ENCODE assay signal across 28 mouse cellular contexts in the genomic region with DNA sequence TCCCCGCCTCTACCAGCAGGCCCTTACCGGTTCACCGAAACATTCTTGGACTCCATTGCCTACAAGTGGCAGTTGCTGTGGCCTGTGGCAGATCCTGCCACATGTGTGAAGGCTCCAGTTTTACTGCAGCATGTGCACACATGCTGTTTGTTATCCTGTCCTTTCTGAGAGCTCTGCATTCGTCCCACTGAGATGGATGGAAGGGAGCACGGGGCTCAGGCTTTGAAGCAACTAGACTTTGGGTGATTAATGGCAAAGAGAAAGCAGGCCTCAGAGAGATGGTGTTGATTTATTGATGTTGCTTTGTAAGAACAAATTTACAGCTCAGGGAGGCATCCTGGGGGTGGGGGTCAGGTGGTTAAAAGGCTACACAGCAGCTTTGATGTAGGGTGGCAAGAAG. TPM values are rescaled to one million over a fixed set of nuclear protein-coding genes. Genes with fewer than 3 reads are reported as not detected.
DNase-seq lines count a peak whose midpoint lies in the region; ATAC-seq and TF ChIP-seq lines count a peak whose summit lies in the region.
"Had no signal": no experiment of that assay in that cellular context is flagged by ENCODE, and none has a peak within 500 bp of the region (broad histone marks: within the 10 kb centered on the region; RNA-seq: fewer than 3 reads in every experiment).

No protein-coding gene starts in this region.

- no peaks in the 10 kb centered on the region for H3K9me3 ChIP-seq in kidney, postnatal 0 days (replicated peaks; ENCODE audit: low read length)
- no peaks in the 10 kb centered on the region for H3K9me3 ChIP-seq in embryonic facial prominence, embryonic 15.5 days (replicated peaks)
- no peaks in the 10 kb centered on the region for H3K9me3 ChIP-seq in limb, embryonic 14.5 days (ENCODE audit: control insufficient read depth, low read length)
- no peaks in the 10 kb centered on the region for H3K9me3 ChIP-seq in forebrain, embryonic 12.5 days
- H3K9me3 ChIP-seq: forebrain, embryonic 10.5 days; heart, embryonic 12.5 days; hindbrain, embryonic 13.5 days; liver, embryonic 13.5 days; megakaryocyte, embryonic 14.5 days; midbrain, embryonic 13.5 days had no signal

- 38% methylated on average over 5 of the region's 5 CpGs for WGBS in kidney, postnatal 0 days
- WGBS in embryonic facial prominence, embryonic 15.5 days = 62% methylated on average over 5 of the region's 5 CpGs
- 19% methylated on average over 5 of the region's 5 CpGs for WGBS in limb, embryonic 14.5 days
- 86% methylated on average over 5 of the region's 5 CpGs for WGBS in forebrain, embryonic 12.5 days

- 0 out of 2 replicates have a peak, but pooled peaks cover 7% of the 10 kb centered on the region for H3K36me3 ChIP-seq in kidney, postnatal 0 days (ENCODE audit: insufficient read depth, low read length)
- peaks cover 16% of the 10 kb centered on the region for H3K36me3 ChIP-seq in embryonic facial prominence, embryonic 15.5 days
- H3K36me3 ChIP-seq in limb, embryonic 14.5 days (ENCODE audit: control insufficient read depth, insufficient read depth, low read length) = peaks cover 33% of the 10 kb centered on the region
- H3K36me3 ChIP-seq in forebrain, embryonic 12.5 days (replicated peaks) = peaks cover 36% of the 10 kb centered on the region

- TF ChIP-seq POLR2A in limb, embryonic 14.5 days (IDR thresholded peaks at IDR 0.05; ENCODE audit: borderline replicate concordance, extremely low read depth, insufficient read depth, insufficient read length) = no peak

- no peak overlapping the region for H3K4me2 ChIP-seq in kidney, postnatal 0 days (ENCODE audit: low read length)
- no peak overlapping the region for H3K4me2 ChIP-seq in embryonic facial prominence, embryonic 15.5 days (replicated peaks)
- H3K4me2 ChIP-seq in limb, embryonic 14.5 days (replicated peaks; ENCODE audit: low read depth, low read length, severe bottlenecking) = no peak overlapping the region
- no peak overlapping the region for H3K4me2 ChIP-seq in forebrain, embryonic 12.5 days
- H3K4me2 ChIP-seq: heart, embryonic 12.5 days; hindbrain, embryonic 13.5 days; liver, embryonic 13.5 days; midbrain, embryonic 13.5 days had no signal

- no peak for ATAC-seq in kidney, postnatal 0 days (replicated peaks; ENCODE audit: low FRiP score, low read depth)
- no peak for ATAC-seq in embryonic facial prominence, embryonic 15.5 days (ENCODE audit: insufficient number of reproducible peaks, low FRiP score, low TSS enrichment, low read depth)
- no peak for ATAC-seq in limb, embryonic 14.5 days (ENCODE audit: low FRiP score, low read depth)
- ATAC-seq in forebrain, embryonic 12.5 days (ENCODE audit: low FRiP score) = no peak
- ATAC-seq: activated CD4-positive, CD25-positive, alpha-beta regulatory T cell, adult 4 months; forebrain, embryonic 16.5 days; intestine, embryonic 16.5 days; lung, postnatal 0 days; midbrain, embryonic 13.5 days had no signal

- peak; percentile 52 for DNase-seq in kidney, postnatal 0 days (ENCODE audit: low spot score)
- no peak for DNase-seq in kidney, adult 11 months
- no peak for DNase-seq in limb, embryonic 14.5 days (ENCODE audit: low spot score)
- no peak for DNase-seq in ovary, adult 18-20 months (ENCODE audit: low spot score)
- DNase-seq: adrenal gland, adult 2 months; B cell, adult 2 months; cerebellum, adult 2 months; cerebellum, postnatal 36 days; gastrocnemius, adult 2 months; heart, adult 2 months; heart, postnatal 4 days; kidney, adult 9 months; layer of hippocampus, adult 9-11 months; liver, embryonic 13.5 days; lung, adult 18-20 months; lung, postnatal 4 days; thymus, postnatal 4 days had no signal

- no peak overlapping the region for H3K27ac ChIP-seq in kidney, postnatal 0 days
- peak overlapping the region; percentile 48; the same call in 1 of the 2 replicates for H3K27ac ChIP-seq in embryonic facial prominence, embryonic 15.5 days (replicated peaks)
- H3K27ac ChIP-seq in limb, embryonic 14.5 days (replicated peaks; ENCODE audit: low read depth, low read length) = 0 out of 2 replicates have a peak overlapping the region, but pooled peaks have one; percentile 13
- H3K27ac ChIP-seq in forebrain, embryonic 12.5 days = no peak overlapping the region
- H3K27ac ChIP-seq: forebrain, embryonic 10.5 days; gastrocnemius, adult 2 months; heart, adult 2 months; hindbrain, embryonic 13.5 days; liver, embryonic 13.5 days; midbrain, embryonic 13.5 days had no signal

- no peak for TF ChIP-seq CTCF in kidney, postnatal 0 days (IDR thresholded peaks at IDR 0.05; ENCODE audit: low read depth)

- no peaks in the 10 kb centered on the region for H3K27me3 ChIP-seq in kidney, postnatal 0 days (ENCODE audit: insufficient read depth, low read length)
- no peaks in the 10 kb centered on the region for H3K27me3 ChIP-seq in embryonic facial prominence, embryonic 15.5 days
- H3K27me3 ChIP-seq in limb, embryonic 14.5 days (ENCODE audit: control insufficient read depth, insufficient read depth, low read length) = no peaks in the 10 kb centered on the region
- 0 out of 2 replicates have a peak, but pooled peaks cover 4% of the 10 kb centered on the region for H3K27me3 ChIP-seq in forebrain, embryonic 12.5 days
- H3K27me3 ChIP-seq: heart, embryonic 12.5 days; hindbrain, embryonic 13.5 days; liver, embryonic 13.5 days; megakaryocyte, embryonic 14.5 days; midbrain, embryonic 13.5 days had no signal

- H3K9ac ChIP-seq in kidney, postnatal 0 days (ENCODE audit: low read depth, low read length) = no peak overlapping the region
- no peak overlapping the region for H3K9ac ChIP-seq in embryonic facial prominence, embryonic 15.5 days
- H3K9ac ChIP-seq in limb, embryonic 14.5 days (ENCODE audit: low read depth, low read length, severe bottlenecking) = no peak overlapping the region
- H3K9ac ChIP-seq in forebrain, embryonic 12.5 days = no peak overlapping the region
- H3K9ac ChIP-seq: heart, embryonic 12.5 days; liver, embryonic 13.5 days; midbrain, embryonic 13.5 days had no signal

- no peak overlapping the region for H3K4me3 ChIP-seq in kidney, postnatal 0 days (replicated peaks; ENCODE audit: low read depth, low read length)
- H3K4me3 ChIP-seq in embryonic facial prominence, embryonic 15.5 days (replicated peaks) = no peak overlapping the region
- H3K4me3 ChIP-seq in limb, embryonic 14.5 days (replicated peaks; ENCODE audit: low read length) = no peak overlapping the region
- no peak overlapping the region for H3K4me3 ChIP-seq in forebrain, embryonic 12.5 days (replicated peaks)
- H3K4me3 ChIP-seq: forebrain, embryonic 10.5 days; gastrocnemius, adult 2 months; heart, adult 2 months; heart, embryonic 12.5 days; hindbrain, embryonic 13.5 days; liver, embryonic 13.5 days; megakaryocyte, embryonic 14.5 days; midbrain, embryonic 13.5 days had no signal

- peaks cover 22% of the 10 kb centered on the region for H3K4me1 ChIP-seq in kidney, postnatal 0 days (replicated peaks; ENCODE audit: insufficient read depth, low read length)
- H3K4me1 ChIP-seq in embryonic facial prominence, embryonic 15.5 days = peaks cover 78% of the 10 kb centered on the region
- peaks cover 21% of the 10 kb centered on the region for H3K4me1 ChIP-seq in limb, embryonic 14.5 days (ENCODE audit: control insufficient read depth, insufficient read depth, low read length)
- peaks cover 56% of the 10 kb centered on the region for H3K4me1 ChIP-seq in forebrain, embryonic 12.5 days

RNA-seq across cellular contexts. Expression of a gene that starts 2.9 kb away (rescaled TPM):
- 160 and 174 TPM in 2 replicates for polyA plus RNA-seq in kidney, postnatal 0 days (2015; fragmentation: Nextera tagmentation; extraction: Ambion mirVana)
- 145 and 157 TPM in 2 replicates for polyA plus RNA-seq in embryonic facial prominence, embryonic 15.5 days (2015; fragmentation: Nextera tagmentation; extraction: Ambion mirVana)
- polyA plus RNA-seq in limb, embryonic 14.5 days (2012; rRNA removed) = 101 and 107 TPM in 2 replicates
- polyA plus RNA-seq in limb, embryonic 14.5 days (2014; fragmentation: Nextera tagmentation; extraction: Ambion mirVana) = 159 and 161 TPM in 2 replicates
- polyA plus RNA-seq in forebrain, embryonic 12.5 days (2016; fragmentation: Nextera tagmentation; extraction: Ambion mirVana) = 125 and 127 TPM in 2 replicates

RNA-seq across cellular contexts. Expression of a gene that starts 3.1 kb away (rescaled TPM):
- 31.3 and 33.5 TPM in 2 replicates for polyA plus RNA-seq in kidney, postnatal 0 days (2015; fragmentation: Nextera tagmentation; extraction: Ambion mirVana)
- 69.7 and 82.2 TPM in 2 replicates for polyA plus RNA-seq in embryonic facial prominence, embryonic 15.5 days (2015; fragmentation: Nextera tagmentation; extraction: Ambion mirVana)
- 91.3 and 98.3 TPM in 2 replicates for polyA plus RNA-seq in limb, embryonic 14.5 days (2012; rRNA removed)
- polyA plus RNA-seq in limb, embryonic 14.5 days (2014; fragmentation: Nextera tagmentation; extraction: Ambion mirVana) = 48.1 and 51.7 TPM in 2 replicates
- polyA plus RNA-seq in forebrain, embryonic 12.5 days (2016; fragmentation: Nextera tagmentation; extraction: Ambion mirVana) = 73.8 and 74.7 TPM in 2 replicates

RNA-seq across cellular contexts. Expression of a gene that starts 10.6 kb away (rescaled TPM):
- polyA plus RNA-seq in kidney, postnatal 0 days (2015; fragmentation: Nextera tagmentation; extraction: Ambion mirVana) = 23.4 and 23.7 TPM in 2 replicates
- polyA plus RNA-seq in embryonic facial prominence, embryonic 15.5 days (2015; fragmentation: Nextera tagmentation; extraction: Ambion mirVana) = 64.5 and 75.4 TPM in 2 replicates
- polyA plus RNA-seq in limb, embryonic 14.5 days (2012; rRNA removed) = 90.1 and 95.1 TPM in 2 replicates
- polyA plus RNA-seq in limb, embryonic 14.5 days (2014; fragmentation: Nextera tagmentation; extraction: Ambion mirVana) = 14.1 and 18.3 TPM in 2 replicates
- polyA plus RNA-seq in forebrain, embryonic 12.5 days (2016; fragmentation: Nextera tagmentation; extraction: Ambion mirVana) = 48.3 and 48.5 TPM in 2 replicates
- polyA plus RNA-seq: activated CD4-positive, CD25-positive, alpha-beta regulatory T cell, adult 4 months had no signal

RNA-seq across cellular contexts. Expression of a gene that starts 16.4 kb away (rescaled TPM):
- polyA plus RNA-seq in kidney, postnatal 0 days (2015; fragmentation: Nextera tagmentation; extraction: Ambion mirVana) = 112 and 123 TPM in 2 replicates
- 35.9 and 36.6 TPM in 2 replicates for polyA plus RNA-seq in embryonic facial prominence, embryonic 15.5 days (2015; fragmentation: Nextera tagmentation; extraction: Ambion mirVana)
- 18.5 and 21.4 TPM in 2 replicates for polyA plus RNA-seq in limb, embryonic 14.5 days (2012; rRNA removed)
- 21.8 and 26.2 TPM in 2 replicates for polyA plus RNA-seq in limb, embryonic 14.5 days (2014; fragmentation: Nextera tagmentation; extraction: Ambion mirVana)
- 9.1 and 9.2 TPM in 2 replicates for polyA plus RNA-seq in forebrain, embryonic 12.5 days (2016; fragmentation: Nextera tagmentation; extraction: Ambion mirVana)

RNA-seq across cellular contexts. Expression of a gene that starts 21.2 kb away (rescaled TPM):
- polyA plus RNA-seq in kidney, postnatal 0 days (2015; fragmentation: Nextera tagmentation; extraction: Ambion mirVana) = 1.8 and 3.6 TPM in 2 replicates
- 193 and 315 TPM in 2 replicates for polyA plus RNA-seq in embryonic facial prominence, embryonic 15.5 days (2015; fragmentation: Nextera tagmentation; extraction: Ambion mirVana)
- polyA plus RNA-seq in limb, embryonic 14.5 days (2012; rRNA removed) = 11.9 and 19.6 TPM in 2 replicates
- polyA plus RNA-seq in limb, embryonic 14.5 days (2014; fragmentation: Nextera tagmentation; extraction: Ambion mirVana) = 7.3 and 10.8 TPM in 2 replicates
- 0.67 and 0.95 TPM in 2 replicates for polyA plus RNA-seq in forebrain, embryonic 12.5 days (2016; fragmentation: Nextera tagmentation; extraction: Ambion mirVana)
- polyA plus RNA-seq: activated CD4-positive, CD25-positive, alpha-beta regulatory T cell, adult 4 months had no signal

Comparison
In these comparisons a context has a peak if more than half of its experiments do, and no peak if none do; other contexts are left out.
1. H3K27ac ChIP-seq: peak in embryonic facial prominence, embryonic 15.5 days (single experiment) and limb, embryonic 14.5 days (single experiment); none in kidney, postnatal 0 days (single experiment) and forebrain, embryonic 12.5 days (single experiment).